In genomic region chr1:43501143-43501919, GRCm38 (mm10) we compare ENCODE assay signal across 10 mouse cellular contexts. TPM values are rescaled to one million over a fixed set of nuclear protein-coding genes. Genes with fewer than 3 reads are reported as not detected.
DNase-seq lines count a peak whose midpoint lies in the region; TF ChIP-seq lines count a peak whose summit lies in the region.
"Had no signal": no experiment of that assay in that cellular context is flagged by ENCODE, and none has a peak within 500 bp of the region (broad histone marks: within the 10 kb centered on the region; RNA-seq: fewer than 3 reads in every experiment).

No protein-coding gene starts in this region.

- no peak for TF ChIP-seq CTCF in left cerebral cortex, adult 2 months (IDR thresholded peaks at IDR 0.05)
- no peak for TF ChIP-seq CTCF in cortical plate, adult 2 months (IDR thresholded peaks at IDR 0.05; ENCODE audit: extremely low read depth, insufficient read depth, low read length)

- no peak overlapping the region for H3K4me3 ChIP-seq in left cerebral cortex, adult 2 months
- H3K4me3 ChIP-seq in cortical plate, adult 2 months (ENCODE audit: insufficient read depth, low read length) = no peak overlapping the region
- H3K4me3 ChIP-seq: limb, embryonic 15.5 days had no signal

- H3K27ac ChIP-seq in left cerebral cortex, adult 2 months = peak overlapping the region; percentile 72
- peak overlapping the region; percentile 58; the same call in 1 of the 2 replicates for H3K27ac ChIP-seq in cortical plate, adult 2 months (ENCODE audit: insufficient read depth, low read length)
- H3K27ac ChIP-seq: limb, embryonic 15.5 days had no signal

- no peak for TF ChIP-seq POLR2A in cortical plate, adult 2 months (IDR thresholded peaks at IDR 0.05; ENCODE audit: extremely low read depth, insufficient read depth, low read length)

- intact Hi-C loops in gastrocnemius, postnatal 14 days (cut with DNase I; ENCODE audit: low total_unique reads) = no loop called here
- intact Hi-C loops in gastrocnemius, postnatal 36 days (cut with DNase I) = no loop called here
- intact Hi-C loops in left cerebral cortex, adult 2 months (cut with DNase I) = no loop called here

- DNase-seq in gastrocnemius, postnatal 14 days = peak; percentile 14
- no peak for DNase-seq in gastrocnemius, postnatal 36 days
- no peak for DNase-seq in left cerebral cortex, adult 2 months (ENCODE audit: extremely low spot score in 1 of 2, low spot score in 2 of 2)
- no peak for DNase-seq in left cerebral cortex, adult 8-10 months (ENCODE audit: low spot score in 2 of 2)
- DNase-seq in CD4-positive, CD25-positive, alpha-beta regulatory T cell, adult 2 months (ENCODE audit: low read depth, low spot score) = peak; percentile 56
- DNase-seq in ovary, postnatal 14 days (ENCODE audit: low spot score) = no peak
- DNase-seq: cerebellum, postnatal 14 days; heart, adult 18-20 months had no signal

- H3K4me1 ChIP-seq in cortical plate, adult 2 months (ENCODE audit: control insufficient read depth, insufficient read depth, low read length) = peaks cover 12% of the 10 kb centered on the region

RNA-seq across cellular contexts. Expression of gene Nck2, which starts 57.0 kb away (rescaled TPM):
- 10 to 100 TPM; 18.6 to 24.1 TPM for total RNA-seq in gastrocnemius, postnatal 14 days (2021)
- total RNA-seq in gastrocnemius, postnatal 36 days (2021) = 10 to 100 TPM; 16.9 to 18.0 TPM
- total RNA-seq in left cerebral cortex, adult 2 months (2021) = 10 to 100 TPM; 38.3 to 38.7 TPM
- 10 to 100 TPM; 30.7 to 38.3 (median 34.9) TPM for total RNA-seq in left cerebral cortex, adult 8-10 months (2022)
- polyA plus RNA-seq in cortical plate, adult 2 months (2012; rRNA removed) = 29.0 and 29.5 TPM in 2 replicates

Comparison
In these comparisons a context has a peak if more than half of its experiments do, and no peak if none do; other contexts are left out.
1. DNase-seq: peak in gastrocnemius, postnatal 14 days (single experiment) and CD4-positive, CD25-positive, alpha-beta regulatory T cell, adult 2 months (single experiment); none in gastrocnemius, postnatal 36 days (0 of 2), left cerebral cortex, adult 2 months (0 of 2), left cerebral cortex, adult 8-10 months (0 of 2) and ovary, postnatal 14 days (single experiment).